Mouse (Mus musculus): ENCODE results near the gene Bpifb4.

GRCm38 (mm10) chr2:153931125-153931524 is 6.9 kb upstream of the Bpifb4 start:
- TF ChIP-seq CTCF (IDR thresholded peaks at IDR 0.05; ENCODE audit: low read depth) (no peak), EP300 (IDR thresholded peaks at IDR 0.05; ENCODE audit: low read depth) (no peak)
